Mouse (Mus musculus) lung, postnatal 0 days (tissue): ENCODE results near the gene Cpt1a. TPM values are rescaled to one million over a fixed set of nuclear protein-coding genes. Genes with fewer than 3 reads are reported as not detected.

ENCODE experiments used
- ATAC-seq: fragments of 200-750 bp; cut with Nextera tagmentation; 2 replicates; pipeline ENCODE4 v1.8.0; 2017; ENCODE audit warnings: moderate library complexity
- DNase-seq: peaks from one replicate; pipeline ENCODE4 v3.0.0-alpha.2; 2016; ENCODE audit warnings: low spot score
- H3K27ac ChIP-seq: fragments of 300-500 bp; sonication (generic); 2 replicates; pipeline ENCODE4 v1.5.1; 2014; ENCODE audit warnings: antibody characterized with exemption, mild to moderate bottlenecking, low read length, mixed read lengths
- H3K27me3 ChIP-seq: fragments of 300-500 bp; sonication (generic); replicated peaks from 2 replicates; pipeline ENCODE4 v1.6.1; 2014; ENCODE audit warnings: low read length, mixed read lengths; ENCODE audit not compliant: insufficient read depth
- H3K36me3 ChIP-seq: fragments of 300-500 bp; sonication (generic); 2 replicates; pipeline ENCODE4 v1.6.1; 2014; ENCODE audit warnings: low read length, mixed read lengths; ENCODE audit not compliant: insufficient read depth
- H3K4me1 ChIP-seq: fragments of 300-500 bp; sonication (generic); 2 replicates; pipeline ENCODE4 v1.6.1; 2014; ENCODE audit warnings: antibody characterized with exemption, low read depth, low read length, mixed read lengths; ENCODE audit not compliant: insufficient read depth
- H3K4me2 ChIP-seq: fragments of 300-500 bp; sonication (generic); replicated peaks from 2 replicates; pipeline ENCODE4 v1.6.1; 2014; ENCODE audit warnings: low read depth, mild to moderate bottlenecking, low read length, moderate library complexity, mixed read lengths
- H3K4me3 ChIP-seq: fragments of 300-500 bp; sonication (generic); 2 replicates; pipeline ENCODE4 v1.5.1; 2014; ENCODE audit warnings: low read depth, low read length
- H3K9ac ChIP-seq: fragments of 300-500 bp; sonication (generic); replicated peaks from 2 replicates; pipeline ENCODE4 v1.6.1; 2014; ENCODE audit warnings: low read depth, mild to moderate bottlenecking
- H3K9me3 ChIP-seq: fragments of 300-500 bp; sonication (generic); 2 replicates; pipeline ENCODE4 v1.6.1; 2016; ENCODE audit warnings: low read length, mixed read lengths
- CTCF ChIP-seq: IDR thresholded peaks from 2 replicates; pipeline ENCODE4 v1.5.1; 2016; ENCODE audit warnings: antibody characterized with exemption, mild to moderate bottlenecking
- EP300 ChIP-seq: IDR thresholded peaks from 2 replicates; pipeline ENCODE4 v1.6.1; 2016; ENCODE audit warnings: antibody characterized with exemption, mild to moderate bottlenecking, control low read depth
- WGBS: fragments of 180-500 bp; shearing (Covaris S2); extraction: QIAGEN DNeasy Blood & Tissue Kit; methylation state at CpG from one replicate; pipeline ENCODE4 v1.1.7; 2014; 5-methylcytosine and 5-hydroxymethylcytosine counted together
- microRNA-seq: library from miRNA; unstranded; fragments of <30 nt; microRNA quantifications from one replicate; pipeline ENCODE4, GENCODE M21; 2016
- polyA plus RNA-seq: library from polyadenylated mRNA; unstranded; fragments of >200 nt; fragmentation: Nextera tagmentation; extraction: Ambion mirVana; gene quantifications from 2 replicates; pipeline ENCODE4 v1.2.1, GENCODE M21; 2015

Gene Cpt1a
- polyA plus RNA-seq, 1 experiment from 2014 or later: 46.6 TPM

DNA sequence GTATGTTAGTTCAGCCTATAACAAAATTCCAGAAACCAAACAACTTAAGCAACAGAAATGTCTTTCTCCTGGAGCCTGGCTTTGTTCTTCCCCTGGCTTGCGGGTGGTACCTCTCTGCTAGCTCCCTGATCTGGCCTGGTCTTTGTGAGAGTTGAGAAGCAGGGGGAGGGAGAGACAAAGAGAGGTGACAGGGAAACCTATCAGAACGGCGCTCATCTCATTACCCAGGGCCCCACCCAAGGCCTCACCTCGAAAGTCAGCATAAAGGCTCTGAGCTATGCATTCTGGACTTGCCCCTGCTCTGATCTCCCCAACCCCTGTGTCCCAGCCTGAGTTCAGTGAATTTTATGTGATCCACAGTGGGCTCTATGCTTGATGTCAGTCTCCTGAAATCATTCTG lies 112.5 kb downstream of the Cpt1a start:
- Histone ChIP-seq H3K27me3 (no peaks in the 10 kb centered on the region), H3K4me2 (no peak overlapping the region), H3K9me3 (no peaks in the 10 kb centered on the region), H3K4me1 (no peaks in the 10 kb centered on the region), H3K9ac (no peak overlapping the region), H3K4me3 (no peak overlapping the region), H3K27ac (no peak overlapping the region), H3K36me3 (no peaks in the 10 kb centered on the region)
- no peak for TF ChIP-seq CTCF
- no peak for TF ChIP-seq EP300
- no peak for ATAC-seq
- DNase-seq: no peak
- 52% methylated on average over 4 of the region's 4 CpGs for WGBS

Small RNA genes lying within 50 kb of the gene (microRNA-seq; reads per million reads assigned to microRNA genes)
- gene Mir6984: not detected

Other genes with a start within 250 kb of the Cpt1a start
- gene Mrpl21, start 39.4 kb upstream of the Cpt1a start, polyA plus RNA-seq: 63.2 and 72.7 TPM in 2 replicates
- gene Ighmbp2, start 39.3 kb upstream of the Cpt1a start, polyA plus RNA-seq: 5.2 TPM in 2 replicates
- 0.52 and 0.68 TPM in 2 replicates for gene Tesmin, start 66.5 kb downstream of the Cpt1a start, polyA plus RNA-seq
- gene Gal, start 92.2 kb downstream of the Cpt1a start, polyA plus RNA-seq: 5.0 and 8.7 TPM in 2 replicates